Mouse (Mus musculus) cerebellum, adult 9-11 months (tissue): Measurements from ENCODE around the gene Ccdc30.
A peak's percentile ranks its signal among the peaks of the same experiment; 100 is the strongest.

Experiments
- DNase-seq: peaks from one replicate; pipeline ENCODE4 v3.0.0; 2022

Gene Ccdc30

DNA sequence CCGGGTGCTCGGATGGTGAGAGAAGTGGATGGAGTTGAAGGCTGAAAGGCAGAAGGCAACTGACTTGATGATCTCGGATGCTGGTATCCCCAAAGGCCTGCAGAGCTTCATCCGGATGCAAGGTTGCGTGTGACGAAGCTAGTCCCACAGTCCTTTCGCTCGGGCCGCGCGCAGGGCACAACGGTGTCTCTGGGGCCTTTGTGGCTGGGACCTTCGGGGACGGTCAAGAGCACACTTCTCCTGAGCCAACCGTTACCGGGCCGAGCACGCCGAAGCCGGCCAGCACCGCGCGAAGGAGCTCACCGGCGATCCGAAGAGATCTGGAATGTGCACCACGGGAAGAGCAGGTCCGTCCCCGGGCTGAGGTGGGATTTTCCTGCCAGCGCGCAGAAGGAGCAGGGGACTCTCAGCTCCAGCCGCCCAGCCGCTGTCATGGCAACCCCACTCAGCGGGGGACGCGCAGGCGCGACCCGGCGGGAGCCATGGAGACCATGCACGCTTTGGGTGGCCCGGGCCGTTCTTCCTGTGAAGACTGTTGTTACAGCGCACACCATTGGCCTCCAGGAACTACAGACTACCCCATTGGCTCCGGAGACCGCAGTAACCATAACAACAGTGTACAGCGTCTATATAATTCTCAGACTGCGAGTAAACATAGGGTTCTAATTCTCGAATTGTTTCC, at the start of gene Ccdc30:
TSS of gene Ccdc30 (minus strand) at position 450 of the 682 bp plus-strand sequence.
- peak; percentile 91 for DNase-seq

DNA sequence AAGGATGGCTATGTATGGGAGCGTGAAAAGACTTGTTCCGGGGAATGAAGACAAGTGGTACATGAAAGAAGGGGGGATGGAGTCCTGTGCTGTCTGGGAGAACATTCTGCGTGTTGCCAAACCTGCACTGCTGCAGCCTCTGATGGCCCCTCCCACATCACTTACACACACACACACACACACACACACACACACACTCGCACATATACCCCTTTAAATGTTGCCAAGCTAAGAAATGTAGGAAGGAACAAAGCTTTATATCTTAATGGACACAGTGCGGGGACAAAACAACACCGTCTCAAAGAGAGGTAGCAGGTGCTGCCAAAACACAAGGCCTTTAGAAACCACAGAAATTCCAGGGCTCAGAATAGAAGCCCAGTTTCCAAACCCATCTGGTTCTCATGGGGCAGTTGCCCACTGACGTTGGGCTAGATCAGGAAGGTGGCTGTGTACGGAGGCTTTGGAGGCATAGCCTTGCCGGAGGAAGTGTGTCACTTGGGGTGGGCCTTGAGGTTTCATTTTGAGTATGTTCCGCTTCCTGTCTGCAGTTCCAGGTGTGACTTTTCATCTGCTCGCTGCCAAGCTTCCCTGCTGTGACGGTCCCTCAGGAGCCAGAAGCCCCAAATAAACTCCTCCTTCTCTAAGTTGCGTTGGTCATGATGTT, 48.6 kb upstream of the Ccdc30 start:
- no peak for DNase-seq

DNA sequence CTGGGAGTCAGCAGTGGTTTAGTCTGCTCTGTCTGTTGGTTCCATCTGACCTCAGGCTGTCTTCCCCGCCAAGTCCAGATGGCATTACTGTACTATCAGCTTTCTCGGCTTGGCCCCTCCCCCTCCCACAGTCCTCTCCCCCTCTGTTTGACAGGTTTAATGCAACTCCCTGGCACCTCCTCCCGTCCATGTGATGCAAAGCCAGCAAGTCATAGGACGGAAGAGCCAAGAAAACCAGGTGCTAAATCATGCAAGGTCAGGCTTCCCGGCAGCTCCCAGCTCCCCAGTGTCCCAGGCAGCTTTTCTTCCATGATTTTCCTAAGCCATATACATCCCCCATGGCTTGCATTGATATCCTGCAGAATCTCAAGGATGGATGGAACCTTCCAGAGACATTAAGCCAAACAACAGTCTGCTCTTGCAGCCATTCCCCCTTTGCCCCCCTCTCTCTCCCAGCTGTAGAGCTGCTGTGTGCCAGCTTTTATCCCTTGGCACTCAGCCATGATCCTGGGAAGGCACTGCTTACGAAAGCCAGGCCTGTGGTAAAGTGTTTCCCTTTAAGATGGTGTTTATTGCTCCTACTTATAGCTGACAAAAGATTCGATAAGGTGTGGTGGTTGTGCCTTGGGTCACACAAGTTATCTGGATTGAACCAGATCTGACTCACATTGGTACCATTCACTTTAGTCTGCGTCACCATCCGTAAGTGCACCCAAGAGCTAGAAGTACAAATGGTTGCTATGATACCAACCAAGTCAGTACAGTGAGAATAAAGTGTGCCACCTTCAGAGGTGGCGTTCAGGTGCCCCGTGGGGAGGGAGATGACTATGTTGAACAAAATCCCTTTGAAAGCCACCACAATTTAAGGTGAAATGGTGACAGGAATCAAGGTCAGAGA, 47.8 kb upstream of the Ccdc30 start:
- DNase-seq, result peak; percentile 89

DNA sequence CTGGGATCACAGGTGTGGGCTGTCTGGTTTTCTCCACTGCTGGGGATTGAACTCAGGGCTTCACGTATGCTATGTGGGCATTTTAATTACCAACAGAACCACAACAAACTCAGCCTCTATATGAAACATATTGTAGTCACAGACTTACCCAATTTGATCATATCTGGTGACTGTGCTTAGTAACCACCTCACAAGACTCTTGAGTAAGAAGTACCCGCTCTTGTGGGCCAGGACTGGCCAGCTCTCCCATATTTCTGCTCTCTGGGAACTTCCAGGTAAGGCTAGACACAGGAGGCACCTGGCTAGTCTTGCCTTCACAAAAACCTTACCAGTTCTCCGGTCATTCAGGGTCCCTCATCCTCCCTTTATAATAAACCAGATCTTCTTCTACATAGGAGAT, 47.1 kb upstream of the Ccdc30 start:
- DNase-seq, result no peak

DNA sequence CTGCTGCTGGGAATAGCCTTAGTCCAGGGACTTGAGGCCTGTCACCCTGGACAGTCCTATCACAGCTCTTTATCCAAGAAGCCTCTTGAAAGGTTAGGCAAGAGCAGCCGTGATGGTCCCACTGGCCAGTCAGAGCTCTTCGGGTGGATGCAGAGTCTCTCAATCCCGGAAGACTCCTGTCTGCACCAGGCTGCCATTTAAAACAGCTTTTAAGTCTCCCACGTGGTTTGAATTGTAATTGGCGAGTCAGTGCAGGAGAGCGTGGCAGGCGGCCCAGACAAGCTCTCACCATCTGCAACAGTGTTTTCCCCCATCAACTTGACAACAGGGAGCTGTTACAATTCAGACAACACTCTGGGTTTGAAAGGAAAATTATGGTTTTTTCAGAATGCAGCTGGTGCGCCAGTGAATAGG, 45.4 kb upstream of the Ccdc30 start:
- peak; percentile 89 for DNase-seq

DNA sequence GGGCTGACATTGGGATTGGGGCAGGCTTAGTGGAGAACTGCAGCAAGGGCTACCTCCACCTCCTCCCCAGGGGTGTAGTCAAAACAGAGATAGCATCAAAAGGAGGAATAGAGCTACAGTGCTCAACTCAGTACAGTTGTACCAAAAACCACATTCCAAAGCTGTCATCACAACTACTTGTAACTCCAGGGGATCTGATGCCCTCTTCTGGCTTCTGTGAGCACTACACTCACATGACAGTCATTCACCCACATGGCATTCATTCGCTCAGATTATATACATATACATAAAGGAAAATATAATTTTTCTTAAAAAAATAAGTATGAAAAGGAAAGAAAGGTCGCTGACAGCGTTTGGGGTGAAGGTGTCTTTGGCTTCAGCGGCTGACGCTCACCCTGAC, 45.0 kb upstream of the Ccdc30 start:
- peak; percentile 51 for DNase-seq

DNA sequence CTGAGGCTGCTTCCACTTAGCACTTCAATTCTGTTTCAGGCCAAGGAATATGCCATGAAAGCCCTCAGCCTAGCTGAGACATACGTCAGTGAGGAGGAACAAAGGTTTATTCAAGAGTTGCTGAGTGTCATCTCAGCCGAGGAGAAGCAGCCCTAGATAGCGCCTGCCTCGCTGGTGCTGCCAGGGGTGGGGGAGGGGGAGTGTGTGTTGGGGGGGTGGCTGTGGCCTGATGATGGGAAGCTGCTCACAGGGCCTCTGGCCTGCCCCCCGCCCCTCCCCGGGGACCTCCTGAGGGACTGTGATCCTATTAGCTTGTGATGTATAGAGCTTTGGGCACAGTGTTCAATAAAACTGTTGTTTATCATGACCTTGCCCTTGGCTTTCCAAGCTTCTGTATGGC, 38.2 kb upstream of the Ccdc30 start:
- DNase-seq, result no peak

DNA sequence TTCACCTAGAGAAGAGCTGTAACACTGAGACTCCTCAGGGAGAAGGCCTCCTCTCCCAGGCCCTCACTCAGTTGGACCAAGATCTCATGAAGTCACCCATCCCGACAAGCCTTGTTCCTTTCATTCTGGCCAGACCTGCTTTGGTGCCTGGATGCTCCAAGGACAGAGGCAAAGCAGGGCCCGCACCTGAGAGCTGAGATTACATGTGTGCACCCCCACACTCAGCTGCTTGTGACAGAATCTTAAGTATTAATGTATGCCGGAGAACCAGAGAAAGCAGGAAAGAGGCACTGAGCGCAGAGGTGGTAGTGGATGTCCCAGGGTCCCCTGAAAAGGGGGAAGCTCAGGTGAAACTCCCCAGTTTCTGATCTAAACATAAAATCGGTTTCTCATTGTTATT, 37.8 kb upstream of the Ccdc30 start:
- no peak for DNase-seq

DNA sequence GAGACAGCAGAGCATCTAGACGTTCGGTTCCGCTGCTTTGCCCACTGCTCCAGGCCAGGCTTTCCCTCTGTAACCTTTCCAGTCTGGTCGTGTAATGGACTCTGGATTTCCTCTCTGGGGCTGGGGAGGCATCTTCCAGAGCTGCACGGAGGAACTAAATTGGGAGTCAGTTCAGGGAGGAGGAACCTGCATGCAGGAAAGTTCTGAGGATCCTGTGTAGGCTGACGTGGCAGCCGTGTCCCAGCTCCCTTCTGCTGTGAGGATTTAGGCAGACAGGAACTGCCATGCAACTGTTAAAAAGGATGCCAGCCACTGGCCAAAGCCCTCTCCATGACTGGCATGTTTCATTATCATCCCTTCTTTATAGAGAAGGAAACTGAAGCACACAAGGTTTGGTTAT, 35.1 kb upstream of the Ccdc30 start:
- no peak for DNase-seq

DNA sequence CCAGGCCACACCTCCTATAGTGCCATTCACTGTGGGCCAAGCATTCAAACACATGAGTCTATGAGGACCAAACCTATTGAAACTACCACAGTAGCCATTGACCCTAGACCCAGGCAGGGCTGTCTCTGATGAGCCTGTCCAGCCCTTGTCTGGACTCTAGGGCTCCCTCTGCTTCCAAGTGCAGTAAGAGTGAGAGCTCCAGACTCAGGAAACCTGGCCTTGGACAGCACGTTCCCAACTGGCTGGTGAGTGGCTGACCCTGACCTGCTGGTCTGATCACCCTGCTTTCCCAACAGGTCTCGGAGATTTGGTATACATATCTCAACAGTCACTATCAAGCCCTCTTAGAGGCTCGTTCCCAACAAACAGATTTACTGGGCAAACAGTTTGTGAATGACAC, 32.5 kb upstream of the Ccdc30 start:
- no peak for DNase-seq

DNA sequence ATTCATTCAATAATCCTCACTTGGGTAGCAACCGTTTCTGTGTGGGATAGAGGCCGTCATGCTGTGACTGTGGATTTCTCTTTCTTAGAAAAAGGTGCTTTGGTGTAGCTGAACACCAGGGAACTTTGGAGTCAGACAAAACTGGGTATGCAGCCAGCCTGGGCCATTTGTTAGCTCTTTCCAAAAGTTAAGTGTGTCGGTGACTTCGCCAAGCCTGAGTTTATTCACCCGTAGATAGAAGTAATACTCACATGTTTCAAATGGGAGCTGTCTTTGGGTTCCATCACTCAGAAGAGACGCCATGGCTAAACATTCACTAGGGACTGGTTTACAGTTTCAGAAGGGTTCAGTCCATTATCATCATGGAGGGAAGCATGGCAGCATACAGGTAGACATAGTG, 31.9 kb upstream of the Ccdc30 start:
- no peak for DNase-seq

DNA sequence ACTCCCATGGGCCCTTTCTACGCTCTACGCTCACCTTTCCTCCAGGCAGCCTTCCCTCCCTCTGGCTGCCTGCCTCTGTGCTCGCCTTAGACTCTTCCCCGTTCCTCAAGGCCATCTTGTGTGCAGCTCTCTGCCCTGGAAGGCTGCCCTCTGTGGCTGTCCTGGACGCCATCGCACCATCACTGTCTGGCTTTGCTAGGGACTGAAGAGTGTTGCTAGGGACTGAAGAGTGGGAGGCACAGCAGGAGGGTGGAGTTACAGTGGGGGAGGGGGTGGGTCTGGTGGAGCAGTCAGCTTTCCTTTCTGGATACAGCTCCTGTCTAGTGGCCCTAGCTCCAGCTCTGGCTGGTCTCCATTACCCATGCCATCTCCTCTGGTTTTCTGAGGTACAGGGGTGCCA, 27.2 kb upstream of the Ccdc30 start:
- DNase-seq, result no peak

DNA sequence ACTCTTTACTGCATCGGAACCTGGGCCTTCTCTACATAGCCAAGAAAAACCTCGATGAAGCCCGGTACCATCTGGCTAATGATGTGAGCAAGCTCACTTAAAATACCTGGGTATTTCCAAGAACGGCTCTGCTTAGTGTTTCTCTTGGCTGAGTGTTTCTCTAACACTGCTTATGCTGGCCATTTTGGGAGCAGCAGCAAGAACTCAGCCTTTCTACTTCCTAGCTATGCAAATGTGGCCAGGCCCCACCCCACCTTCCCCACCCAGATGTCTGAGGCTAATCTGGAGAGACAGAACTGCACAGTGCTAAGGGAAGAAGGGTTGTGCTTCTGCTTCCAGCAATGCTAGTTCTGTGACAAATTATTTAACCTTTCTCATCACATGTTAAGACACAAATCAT, 26.5 kb upstream of the Ccdc30 start:
- no peak for DNase-seq

DNA sequence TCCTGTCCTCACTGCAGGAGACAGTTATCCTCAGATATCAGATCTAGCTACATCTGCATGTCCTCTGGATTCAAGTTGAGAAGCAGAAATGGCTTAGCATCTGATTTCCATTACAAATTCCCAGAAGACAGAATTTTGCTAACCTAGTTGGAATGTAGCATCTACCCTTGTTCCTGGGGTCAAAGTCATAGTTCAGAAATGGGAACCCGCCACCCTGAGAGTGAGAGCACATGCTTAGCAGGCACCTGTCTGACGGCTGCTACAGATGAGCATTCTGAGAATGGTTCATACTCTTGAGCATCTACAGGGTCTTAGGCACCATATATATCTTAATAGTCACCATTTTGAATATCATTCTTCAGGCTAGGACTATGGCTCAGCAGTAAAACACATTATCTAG, 22.6 kb upstream of the Ccdc30 start:
- no peak for DNase-seq

DNA sequence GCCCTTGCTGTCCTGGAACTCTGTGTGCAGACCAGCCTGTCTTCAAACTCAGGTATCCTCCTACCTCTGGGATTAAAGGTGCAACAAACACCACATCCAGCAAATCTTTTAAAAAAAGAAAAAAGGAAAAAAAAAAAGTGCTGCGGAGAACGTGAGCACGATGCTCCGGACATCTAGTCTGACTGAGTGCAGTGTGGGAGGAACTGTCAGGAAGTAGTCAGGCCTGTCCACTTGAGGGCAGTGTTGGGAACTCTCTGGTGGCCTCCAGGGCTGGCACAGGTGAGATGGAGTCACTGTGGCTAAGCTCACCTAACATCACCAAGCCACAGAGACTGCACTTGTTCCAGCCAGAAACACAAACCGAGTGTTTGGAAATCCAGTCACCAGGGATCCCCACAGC, 15.4 kb upstream of the Ccdc30 start:
- DNase-seq, result peak; percentile 78

DNA sequence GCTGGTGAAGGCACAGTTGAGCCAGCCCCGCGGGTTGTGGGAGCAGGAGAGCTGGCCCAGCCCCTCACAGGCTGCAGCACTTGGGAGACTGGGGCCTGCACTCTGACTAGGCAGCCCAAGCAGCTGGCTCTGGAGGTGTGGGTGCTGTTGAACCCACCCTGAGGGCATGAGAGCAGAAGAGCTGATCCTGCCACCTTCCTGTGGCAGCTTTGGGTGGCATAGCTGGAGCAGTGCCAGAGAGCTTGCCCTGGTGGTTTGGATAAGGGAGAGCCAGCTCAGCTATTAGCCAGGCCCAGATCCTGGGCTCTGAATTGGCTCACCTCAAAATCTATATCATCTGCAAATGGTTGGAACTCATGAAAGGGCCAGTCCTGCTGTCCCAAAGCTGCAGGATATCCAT, 12.4 kb upstream of the Ccdc30 start:
- no peak for DNase-seq

DNA sequence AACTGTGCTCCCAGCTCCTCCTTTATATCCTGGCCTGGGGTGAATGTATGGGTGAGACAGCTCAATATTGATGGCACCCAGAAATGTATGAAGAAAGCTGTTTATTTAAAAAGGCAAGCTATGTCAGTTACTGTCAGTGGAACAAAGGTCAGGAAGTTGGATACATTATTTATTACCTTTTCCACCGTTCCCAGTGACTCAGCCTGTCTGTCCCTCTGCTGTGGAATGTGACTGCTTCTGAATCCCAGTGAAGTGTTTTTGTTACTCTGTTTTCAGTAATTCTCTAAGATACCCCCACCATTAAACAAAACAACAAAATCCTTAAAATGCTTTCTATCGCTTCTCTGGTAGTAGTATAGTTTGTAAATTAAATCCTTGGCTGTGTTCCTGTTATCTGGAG, 10.3 kb upstream of the Ccdc30 start:
- no peak for DNase-seq

DNA sequence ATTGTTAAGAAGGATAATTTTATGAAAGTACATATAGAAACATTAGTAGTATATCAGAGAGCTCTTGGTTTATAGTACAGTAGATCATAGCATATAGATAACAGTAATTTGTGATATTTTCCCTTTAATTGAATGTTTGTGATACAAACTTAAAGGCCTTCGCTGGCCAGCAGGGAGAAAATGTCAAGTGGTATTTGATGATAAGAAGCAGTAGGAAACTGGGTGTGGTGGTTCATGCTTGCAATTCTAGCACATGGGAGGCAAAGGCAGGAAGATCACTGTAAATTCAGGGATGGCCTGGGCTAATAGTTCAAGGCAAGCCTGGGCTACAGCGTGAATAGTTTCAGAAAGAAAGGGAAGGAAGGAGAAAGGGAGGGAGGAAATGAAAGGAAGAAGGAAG, 9.8 kb upstream of the Ccdc30 start:
- no peak for DNase-seq

DNA sequence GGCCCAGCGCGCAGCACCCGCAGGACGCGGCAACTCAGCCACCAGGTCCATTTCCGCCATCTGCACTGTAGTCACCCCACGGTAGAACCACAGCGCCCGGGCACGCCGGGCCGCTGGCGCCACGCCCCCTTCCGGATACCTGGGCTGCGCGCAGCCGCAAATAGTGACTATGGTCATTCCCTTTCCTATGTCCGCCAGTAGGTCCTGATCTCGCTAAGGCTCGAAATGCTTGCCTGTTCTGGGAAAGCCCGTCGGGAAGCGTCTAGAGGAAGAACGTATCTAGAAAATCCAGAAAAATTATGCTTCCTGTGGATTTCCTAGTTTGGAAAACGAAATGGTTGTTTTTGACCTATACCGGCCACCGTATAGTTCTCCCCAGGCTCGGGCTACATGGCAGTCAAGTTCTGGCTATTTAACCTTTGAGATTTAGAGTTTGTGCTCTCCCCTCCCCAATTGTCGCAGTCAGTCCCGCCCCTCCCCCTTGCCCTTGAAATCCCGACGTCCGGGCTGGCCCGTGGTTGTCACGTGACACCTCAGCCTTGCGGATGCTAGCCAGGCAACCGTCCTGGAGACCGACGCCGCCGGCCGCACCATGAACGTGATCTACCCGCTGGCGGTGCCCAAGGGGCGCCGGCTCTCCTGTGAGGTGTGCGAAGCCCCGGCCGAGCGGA, 7.1 kb upstream of the Ccdc30 start, which contains the start of the genes Ppcs and Zmynd12:
TSS of gene Ppcs (minus strand) at position 127 of the 671 bp plus-strand sequence.
TSS of gene Zmynd12 (plus strand) at position 521 of the 671 bp plus-strand sequence.
- DNase-seq, result peak; percentile 93

DNA sequence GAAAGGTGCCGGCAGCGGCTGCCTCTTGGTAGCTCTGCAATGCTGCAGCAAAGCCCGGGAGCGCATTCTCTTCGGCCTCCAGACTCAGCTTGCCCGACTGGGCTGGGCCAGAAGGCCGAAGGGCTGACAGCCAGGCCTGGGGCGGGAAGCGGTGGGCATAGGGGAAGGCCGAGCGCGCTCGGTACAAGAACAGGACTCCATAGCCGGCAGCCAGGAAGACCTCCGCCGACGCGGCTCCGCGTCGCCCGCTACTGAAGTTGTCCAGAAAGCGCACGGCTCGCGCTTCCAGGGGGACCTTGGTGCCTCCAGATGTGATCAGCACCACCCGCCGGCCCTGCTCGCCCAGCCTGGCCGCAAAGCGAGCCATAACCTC, 6.6 kb upstream of the Ccdc30 start:
- DNase-seq, result no peak

DNA sequence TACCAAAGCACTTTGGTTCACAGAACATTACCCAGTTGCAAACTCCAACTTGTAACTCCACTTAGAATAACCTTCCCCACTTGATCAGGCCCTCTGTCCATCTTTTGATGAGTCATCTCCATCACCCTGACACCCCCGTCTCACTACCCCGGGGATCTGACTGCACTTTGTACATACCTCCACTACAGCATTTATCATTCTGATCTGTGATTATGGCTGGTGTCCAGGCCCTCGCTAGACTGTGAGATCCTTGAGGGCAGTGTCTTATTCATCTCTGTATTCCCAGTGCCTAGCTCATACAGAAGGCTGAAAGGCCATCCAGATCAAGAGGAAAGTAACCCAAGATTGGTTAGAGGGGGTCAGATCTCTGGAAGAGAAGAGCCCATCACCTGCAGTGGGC, 5.9 kb upstream of the Ccdc30 start:
- DNase-seq, result no peak

DNA sequence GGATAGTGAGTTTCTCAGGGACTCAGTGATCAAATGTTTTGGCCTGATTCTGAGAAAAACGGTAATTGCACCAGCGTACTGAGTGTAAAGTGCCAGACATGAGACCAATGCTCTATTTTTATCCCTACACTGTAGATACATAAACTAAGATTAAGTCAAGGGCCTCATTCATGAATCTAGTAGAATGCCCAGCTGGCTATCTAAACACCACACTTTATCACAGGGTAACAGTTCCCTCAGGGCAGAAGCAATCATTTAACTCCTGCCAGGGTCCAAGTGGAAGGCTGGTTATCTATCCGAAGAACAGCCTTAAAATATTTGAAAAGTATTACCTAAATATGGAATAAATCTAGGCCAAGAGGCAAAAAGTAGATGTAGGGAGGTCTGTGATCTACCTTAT, 2.6 kb upstream of the Ccdc30 start:
- no peak for DNase-seq

DNA sequence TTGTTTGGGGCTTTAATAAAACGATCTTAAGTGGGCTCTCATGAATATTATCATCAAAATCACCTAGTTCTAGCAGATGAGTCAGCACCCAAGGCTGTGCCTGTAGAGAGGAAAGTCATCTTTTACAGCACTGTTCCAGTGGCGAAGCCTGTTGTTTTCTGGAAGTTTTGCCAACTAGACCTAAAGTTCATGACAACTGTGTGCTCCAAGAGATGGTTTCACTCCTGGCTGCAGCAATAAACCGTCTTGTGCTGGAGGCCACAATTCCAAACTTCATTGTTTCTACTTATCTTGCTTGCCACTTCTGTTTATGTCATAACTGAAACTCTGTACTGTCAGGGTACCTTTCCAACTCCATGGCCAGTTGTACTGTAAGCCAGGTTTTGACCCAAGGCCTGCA, 1.9 kb upstream of the Ccdc30 start:
- DNase-seq, result no peak
